Mouse (Mus musculus) heart, embryonic 16.5 days (tissue): ENCODE results near the gene Wipf3. TPM values are rescaled to one million over a fixed set of nuclear protein-coding genes. Genes with fewer than 3 reads are reported as not detected.
A peak's percentile ranks its signal among the peaks of the same experiment; 100 is the strongest.

ENCODE experiments used
- ATAC-seq: fragments of 200-750 bp; cut with Nextera tagmentation; replicated peaks from 2 replicates; pipeline ENCODE4 v1.8.0; 2017; ENCODE audit warnings: moderate number of reproducible peaks; ENCODE audit not compliant: insufficient read depth, low FRiP score; ENCODE audit errors: extremely low read depth
- H3K27ac ChIP-seq: fragments of 300-500 bp; sonication (generic); 2 replicates; pipeline ENCODE4 v1.5.1; 2014; ENCODE audit warnings: mild to moderate bottlenecking, low read length, control low read depth, moderate library complexity
- H3K27me3 ChIP-seq: fragments of 300-500 bp; sonication (generic); 2 replicates; pipeline ENCODE4 v1.6.1; 2014; ENCODE audit warnings: low read length, mixed read lengths; ENCODE audit not compliant: control insufficient read depth, insufficient read depth
- H3K36me3 ChIP-seq: fragments of 300-500 bp; sonication (generic); 2 replicates; pipeline ENCODE4 v1.6.1; 2014; ENCODE audit not compliant: control insufficient read depth, insufficient read depth
- H3K4me1 ChIP-seq: fragments of 300-500 bp; sonication (generic); 2 replicates; pipeline ENCODE4 v1.6.1; 2014; ENCODE audit warnings: low read length, mixed read lengths; ENCODE audit not compliant: control insufficient read depth, insufficient read depth
- H3K4me2 ChIP-seq: fragments of 300-500 bp; sonication (generic); 2 replicates; pipeline ENCODE4 v1.6.1; 2014; ENCODE audit warnings: low read depth, mild to moderate bottlenecking, control low read depth, low read length
- H3K4me3 ChIP-seq: fragments of 300-500 bp; sonication (generic); 2 replicates; pipeline ENCODE4 v1.5.1; 2014; ENCODE audit warnings: mild to moderate bottlenecking, control low read depth, low read length
- H3K9ac ChIP-seq: fragments of 300-500 bp; sonication (generic); 2 replicates; pipeline ENCODE4 v1.6.1; 2014; ENCODE audit warnings: low read length, control low read depth
- H3K9me3 ChIP-seq: fragments of 300-500 bp; sonication (generic); replicated peaks from 2 replicates; pipeline ENCODE4 v1.6.1; 2016; ENCODE audit warnings: low read length; ENCODE audit not compliant: control insufficient read depth
- WGBS: fragments of 180-500 bp; shearing (Covaris S2); extraction: QIAGEN DNeasy Blood & Tissue Kit; methylation state at CpG from one replicate; pipeline ENCODE4 v1.1.7; 2014; 5-methylcytosine and 5-hydroxymethylcytosine counted together
- polyA plus RNA-seq: library from polyadenylated mRNA; unstranded; fragments of >200 nt; fragmentation: Nextera tagmentation; extraction: Ambion mirVana; gene quantifications from 2 replicates; pipeline ENCODE4 v1.2.1, GENCODE M21; 2015

Gene Wipf3
- polyA plus RNA-seq, 1 experiment from 2014 or later, result 3.6 TPM

- Histone ChIP-seq H3K27ac (no peak overlapping the region), H3K4me2 (no peak overlapping the region), H3K9me3 (no peaks in the 10 kb centered on the region), H3K4me3 (no peak overlapping the region), H3K27me3 (no peaks in the 10 kb centered on the region), H3K9ac (no peak overlapping the region), H3K36me3 (no peaks in the 10 kb centered on the region), H3K4me1 (no peaks in the 10 kb centered on the region)
- ATAC-seq, result no peak
- 65% methylated on average over 4 of the region's 4 CpGs for WGBS
These were observed 9.1 kb downstream of the Wipf3 start for GRCm38 (mm10) chr6:54438510-54438909.

DNA sequence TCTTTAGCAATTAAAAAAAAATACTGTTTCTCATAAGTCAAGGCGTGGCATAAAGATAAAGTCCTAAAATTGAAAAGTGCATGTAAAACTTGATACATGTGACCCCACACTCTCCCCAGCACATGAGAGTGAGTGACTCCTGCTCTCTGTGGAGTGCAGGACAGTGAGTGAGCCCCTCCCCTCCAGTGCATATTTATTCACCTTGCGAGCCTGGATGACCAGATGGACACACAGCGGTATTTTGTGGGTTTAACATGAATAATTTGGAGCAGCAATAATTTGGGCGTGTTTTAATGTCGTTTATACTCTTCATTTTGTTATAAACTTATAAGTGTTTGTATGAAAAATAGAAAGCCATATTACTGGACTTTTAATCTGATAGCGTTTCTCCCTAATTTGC, 11.3 kb downstream of the Wipf3 start:
- Histone ChIP-seq H3K27me3 (no peaks in the 10 kb centered on the region), H3K4me1 (peaks cover 13% of the 10 kb centered on the region), H3K4me2 (no peak overlapping the region), H3K4me3 (no peak overlapping the region), H3K27ac (no peak overlapping the region), H3K36me3 (no peaks in the 10 kb centered on the region), H3K9me3 (no peaks in the 10 kb centered on the region), H3K9ac (no peak overlapping the region)
- WGBS, result 91% methylated on average over 6 of the region's 6 CpGs
- ATAC-seq, result no peak

- 45% methylated on average over 4 of the region's 4 CpGs for WGBS
- Histone ChIP-seq H3K4me2 (no peak overlapping the region), H3K9ac (no peak overlapping the region), H3K36me3 (no peaks in the 10 kb centered on the region), H3K27ac (peak overlapping the region; percentile 52), H3K9me3 (no peaks in the 10 kb centered on the region), H3K27me3 (no peaks in the 10 kb centered on the region), H3K4me1 (peaks cover 13% of the 10 kb centered on the region), H3K4me3 (no peak overlapping the region)
- ATAC-seq, result peak; percentile 45; the same call in 1 of the 2 replicates
These were observed 14.3 kb downstream of the Wipf3 start for GRCm38 (mm10) chr6:54443657-54444056.

DNA sequence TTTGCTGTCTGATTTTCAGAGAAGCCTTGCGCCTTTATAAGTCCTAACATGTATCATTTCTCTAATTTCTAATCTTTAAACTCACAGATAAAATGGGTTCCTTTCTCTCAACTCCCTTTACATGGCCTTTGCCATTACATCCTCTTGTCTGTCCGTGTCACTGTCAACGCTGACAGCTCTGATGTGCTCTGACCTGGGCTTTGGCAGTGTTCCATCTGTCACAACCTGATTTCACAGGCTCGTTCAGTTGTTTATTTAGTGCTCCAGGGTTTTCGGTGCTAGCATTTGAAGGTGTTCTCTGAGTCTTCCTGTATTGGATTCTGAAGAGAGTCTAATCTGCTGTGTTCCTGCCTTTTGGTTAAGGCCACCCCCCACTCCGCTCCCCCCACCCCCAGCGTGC, 14.7 kb downstream of the Wipf3 start:
- no peaks in the 10 kb centered on the region for H3K9me3 ChIP-seq
- H3K36me3 ChIP-seq, result no peaks in the 10 kb centered on the region
- no peak overlapping the region for H3K4me3 ChIP-seq
- ATAC-seq, result no peak
- peaks cover 13% of the 10 kb centered on the region for H3K4me1 ChIP-seq
- no peak overlapping the region for H3K9ac ChIP-seq
- H3K27me3 ChIP-seq, result no peaks in the 10 kb centered on the region
- H3K27ac ChIP-seq, result peak overlapping the region; percentile 52
- no peak overlapping the region for H3K4me2 ChIP-seq
- 24% methylated on average over 7 of the region's 7 CpGs for WGBS

DNA sequence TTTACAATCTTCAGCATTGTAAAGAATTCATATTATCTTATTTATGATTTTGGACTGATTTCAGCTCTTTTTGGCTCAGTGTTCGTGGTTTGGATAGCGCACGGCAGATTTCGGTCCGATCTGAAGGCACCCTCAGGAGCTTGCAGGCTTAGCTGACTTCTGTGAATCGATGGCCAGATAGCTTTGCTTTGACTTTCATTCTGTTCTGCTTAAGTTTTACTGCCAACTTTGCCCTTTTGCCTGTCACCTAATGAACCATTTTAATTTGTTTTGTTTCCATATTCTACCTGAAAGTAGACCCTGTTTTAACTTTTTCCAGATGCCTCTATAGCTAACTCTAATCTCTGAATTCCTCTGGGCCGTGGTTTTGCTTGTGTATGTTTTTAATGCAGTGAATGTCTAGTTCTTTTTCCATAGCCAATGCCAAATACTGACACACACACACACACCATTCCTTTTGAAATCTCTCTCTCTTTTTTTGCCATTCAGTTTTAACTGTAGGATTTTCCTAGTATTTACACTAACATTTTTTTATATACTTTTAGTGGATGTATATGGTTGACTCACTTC, 15.9 kb downstream of the Wipf3 start:
- Histone ChIP-seq H3K4me2 (no peak overlapping the region), H3K36me3 (no peaks in the 10 kb centered on the region), H3K27me3 (no peaks in the 10 kb centered on the region), H3K9ac (no peak overlapping the region), H3K9me3 (no peaks in the 10 kb centered on the region), H3K4me3 (no peak overlapping the region), H3K27ac (no peak overlapping the region), H3K4me1 (peaks cover 13% of the 10 kb centered on the region)
- 79% methylated on average over 7 of the region's 7 CpGs for WGBS
- ATAC-seq, result no peak

- H3K4me2 ChIP-seq, result no peak overlapping the region
- H3K27ac ChIP-seq, result no peak overlapping the region
- peaks cover 13% of the 10 kb centered on the region for H3K4me1 ChIP-seq
- H3K27me3 ChIP-seq, result no peaks in the 10 kb centered on the region
- no peaks in the 10 kb centered on the region for H3K36me3 ChIP-seq
- no peaks in the 10 kb centered on the region for H3K9me3 ChIP-seq
- no peak overlapping the region for H3K9ac ChIP-seq
- 80% methylated on average over 4 of the region's 4 CpGs for WGBS
- H3K4me3 ChIP-seq, result no peak overlapping the region
- ATAC-seq, result no peak
These were observed 17.9 kb downstream of the Wipf3 start for GRCm38 (mm10) chr6:54447353-54447752.

DNA sequence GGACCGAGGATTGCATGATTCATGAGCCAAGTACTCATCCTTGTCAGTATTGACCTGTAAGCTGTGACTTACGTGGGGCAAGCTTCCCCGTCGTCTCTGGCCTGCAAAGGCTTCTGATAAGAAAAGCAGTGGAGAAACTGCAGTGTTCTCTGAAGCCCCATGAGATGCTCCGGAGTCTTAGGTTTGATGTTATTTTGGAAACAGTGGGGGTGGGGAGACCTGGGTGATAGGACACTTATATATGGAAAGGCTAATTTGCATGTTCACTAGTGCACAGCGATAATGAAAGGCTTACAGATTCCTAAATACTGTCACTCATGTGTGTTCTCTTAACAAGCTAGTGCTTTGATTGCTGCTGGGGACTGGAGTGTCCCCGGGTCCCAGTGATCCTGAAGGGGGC, 30.3 kb downstream of the Wipf3 start:
- ATAC-seq, result no peak
- no peaks in the 10 kb centered on the region; the same call in 1 of the 2 replicates for H3K9me3 ChIP-seq
- 21% methylated on average over 7 of the region's 7 CpGs for WGBS
- no peak overlapping the region for H3K4me2 ChIP-seq
- H3K4me3 ChIP-seq, result no peak overlapping the region
- H3K27me3 ChIP-seq, result no peaks in the 10 kb centered on the region
- H3K9ac ChIP-seq, result no peak overlapping the region
- H3K36me3 ChIP-seq, result no peaks in the 10 kb centered on the region
- H3K27ac ChIP-seq, result 0 out of 2 replicates have a peak overlapping the region, but pooled peaks have one; percentile 17
- H3K4me1 ChIP-seq, result peaks cover 25% of the 10 kb centered on the region

- H3K27me3 ChIP-seq, result no peaks in the 10 kb centered on the region
- no peak for ATAC-seq
- 68% methylated on average over 6 of the region's 6 CpGs for WGBS
- H3K4me2 ChIP-seq, result no peak overlapping the region
- H3K4me3 ChIP-seq, result no peak overlapping the region
- H3K9ac ChIP-seq, result peak overlapping the region; percentile 10; the same call in 1 of the 2 replicates
- H3K9me3 ChIP-seq, result no peaks in the 10 kb centered on the region; the same call in 1 of the 2 replicates
- peak overlapping the region; percentile 79 for H3K27ac ChIP-seq
- H3K4me1 ChIP-seq, result peaks cover 32% of the 10 kb centered on the region
- no peaks in the 10 kb centered on the region for H3K36me3 ChIP-seq
These were observed 30.9 kb downstream of the Wipf3 start for GRCm38 (mm10) chr6:54460172-54460914.

- no peaks in the 10 kb centered on the region for H3K27me3 ChIP-seq
- 42% methylated on average over 13 of the region's 13 CpGs for WGBS
- peaks cover 33% of the 10 kb centered on the region for H3K4me1 ChIP-seq
- no peaks in the 10 kb centered on the region; the same call in 1 of the 2 replicates for H3K9me3 ChIP-seq
- no peaks in the 10 kb centered on the region for H3K36me3 ChIP-seq
- H3K4me3 ChIP-seq, result no peak overlapping the region
- H3K4me2 ChIP-seq, result peak overlapping the region; percentile 13; the same call in 1 of the 2 replicates
- ATAC-seq, result peak; percentile 94
- H3K27ac ChIP-seq, result peak overlapping the region; percentile 79
- peak overlapping the region; percentile 10; the same call in 1 of the 2 replicates for H3K9ac ChIP-seq
These were observed 31.7 kb downstream of the Wipf3 start for GRCm38 (mm10) chr6:54460915-54461671.
